Mouse (Mus musculus): ENCODE results near the gene Nfyb. TPM values are rescaled to one million over a fixed set of nuclear protein-coding genes. Genes with fewer than 3 reads are reported as not detected.

Nfyb gene
- polyA plus RNA-seq, 1 experiment from 2014 or later = 55.0 TPM

GRCm38 (mm10) chr10:82789181-82789580 lies 25.2 kb upstream of the Nfyb start:
- Histone ChIP-seq H3K4me2 (replicated peaks; ENCODE audit: low read depth, low read length) (no peak overlapping the region), H3K4me3 (ENCODE audit: low read length) (no peak overlapping the region), H3K4me1 (ENCODE audit: control insufficient read depth, insufficient read depth, low read length) (no peaks in the 10 kb centered on the region), H3K36me3 (ENCODE audit: control insufficient read depth, insufficient read depth, low read length) (no peaks in the 10 kb centered on the region), H3K9ac (ENCODE audit: low read depth, low read length) (no peak overlapping the region), H3K27me3 (ENCODE audit: control insufficient read depth, insufficient read depth, low read length) (no peaks in the 10 kb centered on the region), H3K27ac (ENCODE audit: low read depth, low read length) (no peak overlapping the region), H3K9me3 (ENCODE audit: control insufficient read depth, low read length) (no peaks in the 10 kb centered on the region)
- no peak for ATAC-seq (ENCODE audit: low FRiP score, low TSS enrichment)

GRCm38 (mm10) chr10:82782472-82782871 lies 18.5 kb upstream of the Nfyb start:
- H3K9ac ChIP-seq (ENCODE audit: low read depth, low read length) = no peak overlapping the region
- WGBS = 39% methylated on average over 2 of the region's 2 CpGs
- H3K9me3 ChIP-seq (ENCODE audit: control insufficient read depth, low read length) = no peaks in the 10 kb centered on the region
- no peaks in the 10 kb centered on the region for H3K36me3 ChIP-seq (ENCODE audit: control insufficient read depth, insufficient read depth, low read length)
- H3K4me3 ChIP-seq (ENCODE audit: low read length) = no peak overlapping the region
- H3K4me2 ChIP-seq (replicated peaks; ENCODE audit: low read depth, low read length) = no peak overlapping the region
- H3K4me1 ChIP-seq (ENCODE audit: control insufficient read depth, insufficient read depth, low read length) = no peaks in the 10 kb centered on the region
- ATAC-seq (ENCODE audit: low FRiP score, low TSS enrichment) = no peak
- no peaks in the 10 kb centered on the region for H3K27me3 ChIP-seq (ENCODE audit: control insufficient read depth, insufficient read depth, low read length)
- no peak overlapping the region for H3K27ac ChIP-seq (ENCODE audit: low read depth, low read length)

GRCm38 (mm10) chr10:82780816-82781215 lies 16.9 kb upstream of the Nfyb start:
- H3K9me3 ChIP-seq (ENCODE audit: control insufficient read depth, low read length) = no peaks in the 10 kb centered on the region
- no peak overlapping the region for H3K27ac ChIP-seq (ENCODE audit: low read depth, low read length)
- H3K4me1 ChIP-seq (ENCODE audit: control insufficient read depth, insufficient read depth, low read length) = no peaks in the 10 kb centered on the region
- ATAC-seq (ENCODE audit: low FRiP score, low TSS enrichment) = no peak
- no peak overlapping the region for H3K4me2 ChIP-seq (replicated peaks; ENCODE audit: low read depth, low read length)
- H3K4me3 ChIP-seq (ENCODE audit: low read length) = no peak overlapping the region
- no peaks in the 10 kb centered on the region for H3K36me3 ChIP-seq (ENCODE audit: control insufficient read depth, insufficient read depth, low read length)
- H3K27me3 ChIP-seq (ENCODE audit: control insufficient read depth, insufficient read depth, low read length) = no peaks in the 10 kb centered on the region
- H3K9ac ChIP-seq (ENCODE audit: low read depth, low read length) = no peak overlapping the region

- Histone ChIP-seq H3K4me1 (ENCODE audit: control insufficient read depth, insufficient read depth, low read length) (no peaks in the 10 kb centered on the region), H3K4me2 (replicated peaks; ENCODE audit: low read depth, low read length) (no peak overlapping the region), H3K27me3 (ENCODE audit: control insufficient read depth, insufficient read depth, low read length) (no peaks in the 10 kb centered on the region), H3K4me3 (ENCODE audit: low read length) (no peak overlapping the region), H3K9ac (ENCODE audit: low read depth, low read length) (no peak overlapping the region), H3K36me3 (ENCODE audit: control insufficient read depth, insufficient read depth, low read length) (no peaks in the 10 kb centered on the region), H3K9me3 (ENCODE audit: control insufficient read depth, low read length) (no peaks in the 10 kb centered on the region), H3K27ac (ENCODE audit: low read depth, low read length) (no peak overlapping the region)
- WGBS = 93% methylated on average over 3 of the region's 3 CpGs
- ATAC-seq (ENCODE audit: low FRiP score, low TSS enrichment) = no peak
Measured at GRCm38 (mm10) chr10:82780322-82780721, 16.4 kb upstream of the Nfyb start.

DNA sequence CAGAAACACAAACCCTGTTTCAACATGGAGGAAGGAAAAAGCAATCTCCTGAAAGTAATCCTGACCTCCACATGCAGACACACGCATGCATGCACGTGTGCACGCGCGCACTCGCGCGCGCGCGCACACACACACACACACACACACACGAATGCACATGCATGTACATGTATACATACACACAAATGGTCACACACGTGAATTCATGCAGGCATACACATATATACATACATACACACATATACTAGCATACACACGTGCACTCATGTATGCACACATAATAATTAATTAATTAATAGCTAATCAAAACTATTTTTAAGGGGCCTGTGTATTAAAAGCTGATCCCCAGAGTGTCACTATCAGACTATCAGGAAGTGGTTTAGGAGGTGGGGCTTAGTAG lies 15.9 kb upstream of the Nfyb start:
- H3K27ac ChIP-seq (ENCODE audit: low read depth, low read length) = no peak overlapping the region
- WGBS = 97% methylated on average over 14 of the region's 14 CpGs
- no peak overlapping the region for H3K4me2 ChIP-seq (replicated peaks; ENCODE audit: low read depth, low read length)
- no peaks in the 10 kb centered on the region for H3K9me3 ChIP-seq (ENCODE audit: control insufficient read depth, low read length)
- H3K27me3 ChIP-seq (ENCODE audit: control insufficient read depth, insufficient read depth, low read length) = no peaks in the 10 kb centered on the region
- ATAC-seq (ENCODE audit: low FRiP score, low TSS enrichment) = no peak
- no peaks in the 10 kb centered on the region for H3K36me3 ChIP-seq (ENCODE audit: control insufficient read depth, insufficient read depth, low read length)
- H3K9ac ChIP-seq (ENCODE audit: low read depth, low read length) = no peak overlapping the region
- no peak overlapping the region for H3K4me3 ChIP-seq (ENCODE audit: low read length)
- H3K4me1 ChIP-seq (ENCODE audit: control insufficient read depth, insufficient read depth, low read length) = no peaks in the 10 kb centered on the region

GRCm38 (mm10) chr10:82778791-82779549 lies 15.0 kb upstream of the Nfyb start:
- WGBS = 75% methylated on average over 8 of the region's 8 CpGs
- no peak for ATAC-seq (ENCODE audit: low FRiP score, low TSS enrichment)
- no peak overlapping the region for H3K4me2 ChIP-seq (replicated peaks; ENCODE audit: low read depth, low read length)

DNA sequence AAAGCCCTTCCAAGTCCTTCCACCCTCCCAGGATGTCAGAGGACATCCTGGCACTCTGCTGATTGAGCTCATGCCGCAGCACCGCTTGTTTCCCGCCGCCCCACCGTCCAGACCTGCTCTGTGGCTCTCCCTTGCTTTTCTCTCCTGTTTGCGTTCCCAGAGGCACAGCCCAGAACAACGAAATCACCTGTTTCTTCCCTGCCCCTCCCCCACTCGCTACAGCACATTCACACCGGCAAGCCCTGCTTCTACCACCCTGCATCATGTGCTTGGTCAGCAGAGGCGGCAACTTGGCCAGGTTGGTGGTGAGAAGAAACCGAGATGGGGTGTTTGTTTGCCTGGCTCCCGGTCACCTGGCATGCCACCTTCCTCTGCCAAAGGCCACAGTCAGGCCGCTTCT lies 13.9 kb upstream of the Nfyb start:
- WGBS = 26% methylated on average over 13 of the region's 13 CpGs
- no peak for ATAC-seq (ENCODE audit: low FRiP score, low TSS enrichment)
- no peaks in the 10 kb centered on the region for H3K27me3 ChIP-seq (ENCODE audit: control insufficient read depth, insufficient read depth, low read length)
- no peak overlapping the region for H3K4me3 ChIP-seq (ENCODE audit: low read length)
- H3K9ac ChIP-seq (ENCODE audit: low read depth, low read length) = no peak overlapping the region
- no peak overlapping the region for H3K27ac ChIP-seq (ENCODE audit: low read depth, low read length)
- H3K4me2 ChIP-seq (replicated peaks; ENCODE audit: low read depth, low read length) = no peak overlapping the region
- H3K9me3 ChIP-seq (ENCODE audit: control insufficient read depth, low read length) = no peaks in the 10 kb centered on the region
- no peaks in the 10 kb centered on the region for H3K4me1 ChIP-seq (ENCODE audit: control insufficient read depth, insufficient read depth, low read length)
- H3K36me3 ChIP-seq (ENCODE audit: control insufficient read depth, insufficient read depth, low read length) = no peaks in the 10 kb centered on the region

More at GRCm38 (mm10) chr10:82778791-82779549, 15.0 kb upstream of the Nfyb start:
- Histone ChIP-seq H3K9me3 (ENCODE audit: control insufficient read depth, low read length) (no peaks in the 10 kb centered on the region), H3K27me3 (ENCODE audit: control insufficient read depth, insufficient read depth, low read length) (no peaks in the 10 kb centered on the region), H3K4me1 (ENCODE audit: control insufficient read depth, insufficient read depth, low read length) (no peaks in the 10 kb centered on the region), H3K27ac (ENCODE audit: low read depth, low read length) (no peak overlapping the region), H3K36me3 (ENCODE audit: control insufficient read depth, insufficient read depth, low read length) (no peaks in the 10 kb centered on the region), H3K4me3 (ENCODE audit: low read length) (no peak overlapping the region), H3K9ac (ENCODE audit: low read depth, low read length) (no peak overlapping the region)

DNA sequence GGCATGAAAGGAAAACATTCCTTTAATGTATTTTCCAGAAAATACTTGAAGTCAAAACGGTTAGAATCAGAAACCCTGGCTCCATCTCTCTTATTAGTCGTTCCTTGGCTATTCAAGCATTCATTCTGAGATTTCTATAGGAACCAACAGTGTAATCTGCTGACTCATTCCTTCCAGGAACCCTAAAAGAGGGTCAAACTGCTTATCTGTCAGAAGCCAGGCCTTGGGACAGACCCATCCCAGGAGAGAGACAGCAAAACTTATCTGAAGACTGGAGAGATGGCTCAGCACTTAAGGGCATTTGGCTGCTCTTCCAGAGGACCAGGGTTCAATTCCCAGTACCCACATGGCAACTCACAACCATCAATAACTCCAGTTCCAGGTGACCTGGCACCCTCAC lies 13.1 kb upstream of the Nfyb start:
- H3K4me2 ChIP-seq (replicated peaks; ENCODE audit: low read depth, low read length) = no peak overlapping the region
- ATAC-seq (ENCODE audit: low FRiP score, low TSS enrichment) = no peak
- no peaks in the 10 kb centered on the region for H3K27me3 ChIP-seq (ENCODE audit: control insufficient read depth, insufficient read depth, low read length)
- H3K4me1 ChIP-seq (ENCODE audit: control insufficient read depth, insufficient read depth, low read length) = no peaks in the 10 kb centered on the region
- no peak overlapping the region for H3K4me3 ChIP-seq (ENCODE audit: low read length)
- no peaks in the 10 kb centered on the region for H3K9me3 ChIP-seq (ENCODE audit: control insufficient read depth, low read length)
- no peak overlapping the region for H3K27ac ChIP-seq (ENCODE audit: low read depth, low read length)
- no peak overlapping the region for H3K9ac ChIP-seq (ENCODE audit: low read depth, low read length)
- no peaks in the 10 kb centered on the region for H3K36me3 ChIP-seq (ENCODE audit: control insufficient read depth, insufficient read depth, low read length)
- 63% methylated on average over 2 of the region's 2 CpGs for WGBS

DNA sequence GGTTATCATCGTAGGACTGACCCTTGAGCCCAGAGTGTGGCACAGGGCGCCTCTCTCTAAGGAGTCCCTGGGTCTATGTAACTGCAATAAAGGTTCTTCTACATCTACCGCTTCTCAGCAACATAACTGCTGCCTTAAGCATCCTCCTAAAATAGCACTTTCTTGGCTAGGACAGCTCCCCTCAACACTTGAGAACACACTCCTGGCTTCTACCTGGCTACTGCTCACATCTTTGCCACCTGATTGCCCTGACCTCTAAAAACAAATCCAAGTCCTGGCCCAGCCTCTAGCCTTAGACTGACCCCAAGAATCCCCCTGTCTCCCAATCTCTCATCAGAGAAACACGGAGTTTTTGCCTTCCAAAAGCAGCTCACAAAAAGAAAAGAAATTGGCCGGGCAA lies 10.9 kb upstream of the Nfyb start:
- H3K4me2 ChIP-seq (replicated peaks; ENCODE audit: low read depth, low read length) = no peak overlapping the region
- no peak overlapping the region for H3K4me3 ChIP-seq (ENCODE audit: low read length)
- no peaks in the 10 kb centered on the region for H3K9me3 ChIP-seq (ENCODE audit: control insufficient read depth, low read length)
- H3K4me1 ChIP-seq (ENCODE audit: control insufficient read depth, insufficient read depth, low read length) = no peaks in the 10 kb centered on the region
- 92% methylated on average over 5 of the region's 5 CpGs for WGBS
- H3K9ac ChIP-seq (ENCODE audit: low read depth, low read length) = no peak overlapping the region
- H3K27ac ChIP-seq (ENCODE audit: low read depth, low read length) = no peak overlapping the region
- H3K27me3 ChIP-seq (ENCODE audit: control insufficient read depth, insufficient read depth, low read length) = no peaks in the 10 kb centered on the region
- ATAC-seq (ENCODE audit: low FRiP score, low TSS enrichment) = no peak
- no peaks in the 10 kb centered on the region for H3K36me3 ChIP-seq (ENCODE audit: control insufficient read depth, insufficient read depth, low read length)
